Mouse (Mus musculus): ENCODE data around the gene Stxbp5l.

- TF ChIP-seq CTCF (IDR thresholded peaks at IDR 0.05; ENCODE audit: borderline replicate concordance, control insufficient read depth, extremely low read depth, insufficient read depth, low read length, poor library complexity) = no peak
- TF ChIP-seq POLR2A (IDR thresholded peaks at IDR 0.05; ENCODE audit: control insufficient read depth, extremely low read depth, insufficient read depth, low read length, poor library complexity) = no peak
These were observed 17.3 kb downstream of the Stxbp5l start for GRCm38 (mm10) chr16:37367426-37367825.

All from thymus, adult 2 months (tissue).